Mouse (Mus musculus) activated CD4-positive, CD25-positive, alpha-beta regulatory T cell, adult 4 months (primary cell): ENCODE results near the gene Sh3rf1. TPM values are rescaled to one million over a fixed set of nuclear protein-coding genes. Genes with fewer than 3 reads are reported as not detected.
A peak's percentile ranks its signal among the peaks of the same experiment; 100 is the strongest.

ENCODE experiments used
- ATAC-seq: one replicate; pipeline ENCODE4 v1.8.0; 2017
- polyA plus RNA-seq, 2 experiments: library from polyadenylated mRNA; unstranded; fragments of 100-300 nt; shearing (Covaris generic); gene quantifications; one replicate each; pipeline ENCODE4 v1.2.1; 2017

Sh3rf1 gene
- 1 to 10 TPM; 5.6 to 6.5 TPM for polyA plus RNA-seq

- peak; percentile 94 for ATAC-seq
Observed at GRCm38 (mm10) chr8:61223729-61224379, at the start of gene Sh3rf1. TSS of gene Sh3rf1 (plus strand) at chr8:61223872.

- no peak for ATAC-seq
Observed at GRCm38 (mm10) chr8:61173921-61174492, 49.7 kb upstream of the Sh3rf1 start.

GRCm38 (mm10) chr8:61175876-61176275 is 47.8 kb upstream of the Sh3rf1 start:
- no peak for ATAC-seq

GRCm38 (mm10) chr8:61177680-61178593 is 45.7 kb upstream of the Sh3rf1 start:
- no peak for ATAC-seq

GRCm38 (mm10) chr8:61178594-61179140 is 45.0 kb upstream of the Sh3rf1 start:
- no peak for ATAC-seq

- no peak for ATAC-seq
Observed at GRCm38 (mm10) chr8:61181592-61181991, 42.1 kb upstream of the Sh3rf1 start.

- ATAC-seq: no peak
Observed at GRCm38 (mm10) chr8:61182020-61182419, 41.7 kb upstream of the Sh3rf1 start.

GRCm38 (mm10) chr8:61185274-61186198 is 38.1 kb upstream of the Sh3rf1 start:
- ATAC-seq: no peak

GRCm38 (mm10) chr8:61194306-61194925 is 29.3 kb upstream of the Sh3rf1 start:
- no peak for ATAC-seq

GRCm38 (mm10) chr8:61200254-61200887 is 23.3 kb upstream of the Sh3rf1 start:
- no peak for ATAC-seq

- no peak for ATAC-seq
Observed at GRCm38 (mm10) chr8:61203035-61203826, 20.4 kb upstream of the Sh3rf1 start.

GRCm38 (mm10) chr8:61206876-61207275 is 16.8 kb upstream of the Sh3rf1 start:
- ATAC-seq: no peak

GRCm38 (mm10) chr8:61207636-61208035 is 16.0 kb upstream of the Sh3rf1 start:
- no peak for ATAC-seq

- ATAC-seq: no peak
Observed at GRCm38 (mm10) chr8:61208719-61209118, 15.0 kb upstream of the Sh3rf1 start.

- ATAC-seq: no peak
Observed at GRCm38 (mm10) chr8:61210836-61211235, 12.8 kb upstream of the Sh3rf1 start.

- no peak for ATAC-seq
Observed at GRCm38 (mm10) chr8:61215081-61215819, 8.4 kb upstream of the Sh3rf1 start.

GRCm38 (mm10) chr8:61217017-61217416 is 6.7 kb upstream of the Sh3rf1 start:
- ATAC-seq: no peak

GRCm38 (mm10) chr8:61217426-61217825 is 6.2 kb upstream of the Sh3rf1 start:
- no peak for ATAC-seq

GRCm38 (mm10) chr8:61218439-61218838 is 5.2 kb upstream of the Sh3rf1 start:
- peak; percentile 43 for ATAC-seq
